Mouse (Mus musculus): ENCODE data around the gene Krtap4-2.
"Not testable (repeated sequence)": the region's sequence is repeated elsewhere in the genome, so short reads cannot be mapped to it uniquely, and the experiment has no call there.

Gene Krtap4-2

GRCm38 (mm10) chr11:99634653-99635134, at the start of gene Krtap4-2:
Krtap4-2 (minus strand) TSS chr11:99635084.
- no peak for DNase-seq (ENCODE audit: low read depth in 1 of 2, low spot score in 2 of 2)

- DNase-seq (ENCODE audit: low read depth in 1 of 2, low spot score in 2 of 2) = no peak
These were observed 48.6 kb upstream of the Krtap4-2 start for GRCm38 (mm10) chr11:99683481-99683880.

GRCm38 (mm10) chr11:99665860-99666259, 31.0 kb upstream of the Krtap4-2 start, which contains the start of gene Krtap4-6:
Krtap4-6 (minus strand) TSS chr11:99665960.
- DNase-seq (ENCODE audit: low read depth in 1 of 2, low spot score in 2 of 2) = no peak

GRCm38 (mm10) chr11:99662802-99663201, 27.9 kb upstream of the Krtap4-2 start:
- no peak for DNase-seq (ENCODE audit: low read depth in 1 of 2, low spot score in 2 of 2)

GRCm38 (mm10) chr11:99659256-99659655, 24.4 kb upstream of the Krtap4-2 start:
- DNase-seq (ENCODE audit: low read depth in 1 of 2, low spot score in 2 of 2) = no peak

- DNase-seq (ENCODE audit: low read depth in 1 of 2, low spot score in 2 of 2) = not testable (repeated sequence)
These were observed 23.7 kb upstream of the Krtap4-2 start, which contains the start of gene Gm11563 for GRCm38 (mm10) chr11:99658467-99659010. Gm11563 (minus strand) TSS chr11:99658960.

GRCm38 (mm10) chr11:99657051-99657450, 22.2 kb upstream of the Krtap4-2 start:
- no peak for DNase-seq (ENCODE audit: low read depth in 1 of 2, low spot score in 2 of 2)

GRCm38 (mm10) chr11:99650136-99650535, 15.3 kb upstream of the Krtap4-2 start, which contains the start of gene Gm11555:
Gm11555 (minus strand) TSS chr11:99650236.
- no peak for DNase-seq (ENCODE audit: low read depth in 1 of 2, low spot score in 2 of 2)

GRCm38 (mm10) chr11:99646444-99646843, 11.6 kb upstream of the Krtap4-2 start:
- no peak for DNase-seq (ENCODE audit: low read depth in 1 of 2, low spot score in 2 of 2)

GRCm38 (mm10) chr11:99644351-99644750, 9.5 kb upstream of the Krtap4-2 start:
- no peak for DNase-seq (ENCODE audit: low read depth in 1 of 2, low spot score in 2 of 2)

- DNase-seq (ENCODE audit: low read depth in 1 of 2, low spot score in 2 of 2) = not testable (repeated sequence)
These were observed 8.8 kb upstream of the Krtap4-2 start, which contains the start of gene Krtap4-7 for GRCm38 (mm10) chr11:99643635-99644139. Krtap4-7 (minus strand) TSS chr11:99644089.

- DNase-seq (ENCODE audit: low read depth in 1 of 2, low spot score in 2 of 2) = no peak
These were observed 6.0 kb upstream of the Krtap4-2 start for GRCm38 (mm10) chr11:99640926-99641325.

GRCm38 (mm10) chr11:99637086-99637485, 2.2 kb upstream of the Krtap4-2 start:
- DNase-seq (ENCODE audit: low read depth in 1 of 2, low spot score in 2 of 2) = no peak

- DNase-seq (ENCODE audit: low read depth in 1 of 2, low spot score in 2 of 2) = no peak
These were observed 1.6 kb downstream of the Krtap4-2 start for GRCm38 (mm10) chr11:99633293-99633692.

- no peak for DNase-seq (ENCODE audit: low read depth in 1 of 2, low spot score in 2 of 2)
These were observed 4.0 kb downstream of the Krtap4-2 start for GRCm38 (mm10) chr11:99630890-99631289.

GRCm38 (mm10) chr11:99628138-99628537, 6.7 kb downstream of the Krtap4-2 start, which contains the start of gene Krtap4-1:
Krtap4-1 (minus strand) TSS chr11:99628238.
- no peak for DNase-seq (ENCODE audit: low read depth in 1 of 2, low spot score in 2 of 2)

- no peak for DNase-seq (ENCODE audit: low read depth in 1 of 2, low spot score in 2 of 2)
These were observed 14.5 kb downstream of the Krtap4-2 start, which contains the start of gene Gm11562 for GRCm38 (mm10) chr11:99620335-99620734. Gm11562 (minus strand) TSS chr11:99620435.

GRCm38 (mm10) chr11:99614796-99615363, 20.0 kb downstream of the Krtap4-2 start, which contains the start of gene Krtap2-4:
Krtap2-4 (minus strand) TSS chr11:99614846.
- no peak for DNase-seq (ENCODE audit: low read depth in 1 of 2, low spot score in 2 of 2)

- not testable (repeated sequence) for DNase-seq (ENCODE audit: low read depth in 1 of 2, low spot score in 2 of 2)
These were observed 24.8 kb downstream of the Krtap4-2 start, which contains the start of gene Gm11937 for GRCm38 (mm10) chr11:99610089-99610488. Gm11937 (minus strand) TSS chr11:99610189.

GRCm38 (mm10) chr11:99609126-99609525, 25.8 kb downstream of the Krtap4-2 start:
- DNase-seq (ENCODE audit: low read depth in 1 of 2, low spot score in 2 of 2) = no peak

GRCm38 (mm10) chr11:99603208-99603607, 31.7 kb downstream of the Krtap4-2 start, which contains the start of gene Gm11938:
Gm11938 (minus strand) TSS chr11:99603308.
- DNase-seq (ENCODE audit: low read depth in 1 of 2, low spot score in 2 of 2) = not testable (repeated sequence)

GRCm38 (mm10) chr11:99597742-99598141, 37.1 kb downstream of the Krtap4-2 start, which contains the start of gene Krtap9-3:
Krtap9-3 (minus strand) TSS chr11:99598105.
- not testable (repeated sequence) for DNase-seq (ENCODE audit: low read depth in 1 of 2, low spot score in 2 of 2)
